Mouse (Mus musculus): ENCODE data around the gene Ube2z. TPM values are rescaled to one million over a fixed set of nuclear protein-coding genes. Genes with fewer than 3 reads are reported as not detected.

Gene Ube2z
- polyA plus RNA-seq, 1 experiment from 2014 or later: 31.5 TPM

- Histone ChIP-seq H3K4me2 (no peak overlapping the region), H3K9me3 (no peaks in the 10 kb centered on the region), H3K27me3 (replicated peaks) (no peaks in the 10 kb centered on the region), H3K36me3 (peaks cover 98% of the 10 kb centered on the region), H3K27ac (replicated peaks) (no peak overlapping the region), H3K4me1 (no peaks in the 10 kb centered on the region), H3K4me3 (no peak overlapping the region), H3K9ac (no peak overlapping the region)
- 92% methylated on average over 3 of the region's 3 CpGs for WGBS
- ATAC-seq (ENCODE audit: extremely low read depth, insufficient number of reproducible peaks, low FRiP score, low TSS enrichment): no peak
These were observed 14.3 kb downstream of the Ube2z start for GRCm38 (mm10) chr11:96050854-96051253.

GRCm38 (mm10) chr11:96049939-96050338 lies 15.2 kb downstream of the Ube2z start:
- peaks cover 97% of the 10 kb centered on the region for H3K36me3 ChIP-seq
- no peak overlapping the region for H3K9ac ChIP-seq
- no peaks in the 10 kb centered on the region for H3K27me3 ChIP-seq (replicated peaks)
- no peak for ATAC-seq (ENCODE audit: extremely low read depth, insufficient number of reproducible peaks, low FRiP score, low TSS enrichment)
- no peak overlapping the region for H3K4me3 ChIP-seq
- H3K27ac ChIP-seq (replicated peaks): no peak overlapping the region
- WGBS: 80% methylated on average over 4 of the region's 4 CpGs
- no peaks in the 10 kb centered on the region for H3K4me1 ChIP-seq
- H3K9me3 ChIP-seq: no peaks in the 10 kb centered on the region
- H3K4me2 ChIP-seq: no peak overlapping the region

- Histone ChIP-seq H3K27ac (replicated peaks) (no peak overlapping the region), H3K36me3 (peaks cover 97% of the 10 kb centered on the region), H3K4me1 (no peaks in the 10 kb centered on the region), H3K4me3 (no peak overlapping the region), H3K4me2 (no peak overlapping the region), H3K27me3 (replicated peaks) (no peaks in the 10 kb centered on the region), H3K9ac (no peak overlapping the region), H3K9me3 (no peaks in the 10 kb centered on the region)
- 82% methylated on average over 4 of the region's 4 CpGs for WGBS
- ATAC-seq (ENCODE audit: extremely low read depth, insufficient number of reproducible peaks, low FRiP score, low TSS enrichment): no peak
These were observed 17.5 kb downstream of the Ube2z start for GRCm38 (mm10) chr11:96047469-96048373.

- ATAC-seq (ENCODE audit: extremely low read depth, insufficient number of reproducible peaks, low FRiP score, low TSS enrichment): no peak
- Histone ChIP-seq H3K9ac (no peak overlapping the region), H3K4me1 (no peaks in the 10 kb centered on the region), H3K36me3 (peaks cover 97% of the 10 kb centered on the region), H3K27me3 (replicated peaks) (no peaks in the 10 kb centered on the region), H3K27ac (replicated peaks) (0 out of 2 replicates have a peak overlapping the region, but pooled peaks have one; percentile 7), H3K4me2 (no peak overlapping the region), H3K9me3 (no peaks in the 10 kb centered on the region), H3K4me3 (no peak overlapping the region)
- WGBS: 84% methylated on average over 2 of the region's 2 CpGs
These were observed 18.4 kb downstream of the Ube2z start for GRCm38 (mm10) chr11:96046793-96047192.

GRCm38 (mm10) chr11:96046028-96046427 lies 19.2 kb downstream of the Ube2z start:
- H3K9me3 ChIP-seq: no peaks in the 10 kb centered on the region
- H3K4me3 ChIP-seq: no peak overlapping the region
- no peaks in the 10 kb centered on the region for H3K4me1 ChIP-seq
- no peak overlapping the region for H3K27ac ChIP-seq (replicated peaks)
- H3K27me3 ChIP-seq (replicated peaks): no peaks in the 10 kb centered on the region
- no peak overlapping the region for H3K9ac ChIP-seq
- peaks cover 94% of the 10 kb centered on the region for H3K36me3 ChIP-seq
- no peak overlapping the region for H3K4me2 ChIP-seq
- ATAC-seq (ENCODE audit: extremely low read depth, insufficient number of reproducible peaks, low FRiP score, low TSS enrichment): no peak
- WGBS: 81% methylated on average over 8 of the region's 8 CpGs

GRCm38 (mm10) chr11:96044803-96045567 lies 20.2 kb downstream of the Ube2z start:
- Histone ChIP-seq H3K9ac (no peak overlapping the region), H3K27ac (replicated peaks) (no peak overlapping the region), H3K4me1 (no peaks in the 10 kb centered on the region), H3K27me3 (replicated peaks) (no peaks in the 10 kb centered on the region), H3K4me3 (no peak overlapping the region), H3K36me3 (peaks cover 92% of the 10 kb centered on the region), H3K4me2 (no peak overlapping the region), H3K9me3 (no peaks in the 10 kb centered on the region)
- 81% methylated on average over 11 of the region's 11 CpGs for WGBS
- no peak for ATAC-seq (ENCODE audit: extremely low read depth, insufficient number of reproducible peaks, low FRiP score, low TSS enrichment)

GRCm38 (mm10) chr11:96038560-96038959 lies 26.6 kb downstream of the Ube2z start:
- no peak overlapping the region for H3K4me2 ChIP-seq
- H3K27me3 ChIP-seq (replicated peaks): no peaks in the 10 kb centered on the region
- ATAC-seq (ENCODE audit: extremely low read depth, insufficient number of reproducible peaks, low FRiP score, low TSS enrichment): no peak
- no peak overlapping the region for H3K27ac ChIP-seq (replicated peaks)
- H3K4me3 ChIP-seq: no peak overlapping the region
- 29% methylated on average over 1 of the region's 1 CpGs for WGBS
- peaks cover 55% of the 10 kb centered on the region for H3K36me3 ChIP-seq
- peaks cover 22% of the 10 kb centered on the region for H3K4me1 ChIP-seq
- H3K9me3 ChIP-seq: no peaks in the 10 kb centered on the region
- H3K9ac ChIP-seq: no peak overlapping the region

- H3K4me1 ChIP-seq: peaks cover 22% of the 10 kb centered on the region
- no peak overlapping the region for H3K4me2 ChIP-seq
- H3K9me3 ChIP-seq: no peaks in the 10 kb centered on the region; the same call in 1 of the 2 replicates
- no peak overlapping the region for H3K9ac ChIP-seq
- H3K27ac ChIP-seq (replicated peaks): no peak overlapping the region
- peaks cover 44% of the 10 kb centered on the region for H3K36me3 ChIP-seq
- no peak overlapping the region for H3K4me3 ChIP-seq
- 75% methylated on average over 5 of the region's 5 CpGs for WGBS
- no peaks in the 10 kb centered on the region for H3K27me3 ChIP-seq (replicated peaks)
- ATAC-seq (ENCODE audit: extremely low read depth, insufficient number of reproducible peaks, low FRiP score, low TSS enrichment): no peak
These were observed 27.7 kb downstream of the Ube2z start for GRCm38 (mm10) chr11:96037499-96037898.

GRCm38 (mm10) chr11:96035133-96035532 lies 30.1 kb downstream of the Ube2z start:
- Histone ChIP-seq H3K9me3 (peaks cover 3% of the 10 kb centered on the region; the same call in 1 of the 2 replicates), H3K27me3 (replicated peaks) (no peaks in the 10 kb centered on the region), H3K27ac (replicated peaks) (0 out of 2 replicates have a peak overlapping the region, but pooled peaks have one; percentile 61), H3K4me3 (peak overlapping the region; percentile 83), H3K36me3 (peaks cover 25% of the 10 kb centered on the region), H3K4me2 (peak overlapping the region; percentile 95), H3K9ac (peak overlapping the region; percentile 91), H3K4me1 (peaks cover 22% of the 10 kb centered on the region)
- ATAC-seq (ENCODE audit: extremely low read depth, insufficient number of reproducible peaks, low FRiP score, low TSS enrichment): no peak
- WGBS: 9% methylated on average over 6 of the region's 6 CpGs

- Histone ChIP-seq H3K36me3 (peaks cover 22% of the 10 kb centered on the region), H3K27ac (replicated peaks) (peak within 1 kb of the TSS; percentile 61), H3K4me1 (peaks cover 22% of the 10 kb centered on the region), H3K4me2 (peak within 1 kb of the TSS; percentile 95), H3K9ac (peak within 1 kb of the TSS; percentile 91), H3K27me3 (replicated peaks) (no peaks in the 10 kb centered on the region; the same call in 1 of the 2 replicates), H3K4me3 (peak within 1 kb of the TSS; percentile 83), H3K9me3 (peaks cover 3% of the 10 kb centered on the region; the same call in 1 of the 2 replicates)
- peak; percentile 51 for ATAC-seq (ENCODE audit: extremely low read depth, insufficient number of reproducible peaks, low FRiP score, low TSS enrichment)
- WGBS: 0% methylated on average over 29 of the region's 29 CpGs
These were observed 30.6 kb downstream of the Ube2z start, which contains the start of gene Snf8 for GRCm38 (mm10) chr11:96034596-96035052. Snf8 (plus strand) TSS chr11:96034885.

- ATAC-seq (ENCODE audit: extremely low read depth, insufficient number of reproducible peaks, low FRiP score, low TSS enrichment): no peak
- Histone ChIP-seq H3K27ac (replicated peaks) (peak overlapping the region; percentile 61), H3K4me2 (peak overlapping the region; percentile 95), H3K9ac (peak overlapping the region; percentile 91), H3K9me3 (peaks cover 3% of the 10 kb centered on the region; the same call in 1 of the 2 replicates), H3K4me1 (peaks cover 22% of the 10 kb centered on the region), H3K27me3 (replicated peaks) (no peaks in the 10 kb centered on the region; the same call in 1 of the 2 replicates), H3K36me3 (peaks cover 17% of the 10 kb centered on the region), H3K4me3 (peak overlapping the region; percentile 83)
- WGBS: 40% methylated on average over 8 of the region's 8 CpGs
These were observed 31.1 kb downstream of the Ube2z start for GRCm38 (mm10) chr11:96034116-96034515.
